Mouse (Mus musculus) lung, adult 2 months (tissue): ENCODE data around the gene Pfkfb3.

ENCODE experiments used
- CTCF ChIP-seq: fragments of 200-500 bp; IDR thresholded peaks from 2 replicates; pipeline ENCODE4 v1.5.1; 2011; ENCODE audit warnings: mild to moderate bottlenecking, low read length, control low read depth; ENCODE audit not compliant: insufficient read depth
- POLR2A ChIP-seq: fragments of 200-500 bp; IDR thresholded peaks from 2 replicates; pipeline ENCODE4 v1.6.1; 2011; ENCODE audit warnings: low read depth, mild to moderate bottlenecking, control low read depth, low read length, borderline replicate concordance; ENCODE audit errors: extremely low read depth

DNA sequence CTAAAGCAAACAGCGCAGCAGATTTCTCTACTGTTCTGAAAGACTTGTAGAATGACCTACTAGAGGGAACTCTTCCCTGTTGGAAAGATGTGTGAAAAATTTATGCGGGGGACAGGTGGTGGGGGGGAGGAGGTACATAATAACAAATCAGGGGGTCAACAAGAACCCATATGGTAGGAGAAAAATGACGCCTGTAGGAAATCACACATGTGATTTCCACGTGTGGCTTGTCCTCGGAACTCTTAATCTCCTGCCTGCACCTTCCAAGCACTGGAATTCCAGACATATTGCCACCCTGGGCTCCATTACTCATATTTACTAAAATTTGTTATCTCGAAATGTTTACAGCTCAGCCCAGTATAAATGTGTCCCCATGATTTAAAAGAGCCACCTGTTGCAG, 47.9 kb upstream of the Pfkfb3 start:
- TF ChIP-seq POLR2A, result no peak
- TF ChIP-seq CTCF, result no peak
